Mouse (Mus musculus): ENCODE data around the gene Slfn4. TPM values are rescaled to one million over a fixed set of nuclear protein-coding genes. Genes with fewer than 3 reads are reported as not detected.
"Not testable (repeated sequence)": the region's sequence is repeated elsewhere in the genome, so short reads cannot be mapped to it uniquely, and the experiment has no call there.

Slfn4 gene
- polyA plus RNA-seq, 1 experiment from 2014 or later = 0.49 TPM

DNA sequence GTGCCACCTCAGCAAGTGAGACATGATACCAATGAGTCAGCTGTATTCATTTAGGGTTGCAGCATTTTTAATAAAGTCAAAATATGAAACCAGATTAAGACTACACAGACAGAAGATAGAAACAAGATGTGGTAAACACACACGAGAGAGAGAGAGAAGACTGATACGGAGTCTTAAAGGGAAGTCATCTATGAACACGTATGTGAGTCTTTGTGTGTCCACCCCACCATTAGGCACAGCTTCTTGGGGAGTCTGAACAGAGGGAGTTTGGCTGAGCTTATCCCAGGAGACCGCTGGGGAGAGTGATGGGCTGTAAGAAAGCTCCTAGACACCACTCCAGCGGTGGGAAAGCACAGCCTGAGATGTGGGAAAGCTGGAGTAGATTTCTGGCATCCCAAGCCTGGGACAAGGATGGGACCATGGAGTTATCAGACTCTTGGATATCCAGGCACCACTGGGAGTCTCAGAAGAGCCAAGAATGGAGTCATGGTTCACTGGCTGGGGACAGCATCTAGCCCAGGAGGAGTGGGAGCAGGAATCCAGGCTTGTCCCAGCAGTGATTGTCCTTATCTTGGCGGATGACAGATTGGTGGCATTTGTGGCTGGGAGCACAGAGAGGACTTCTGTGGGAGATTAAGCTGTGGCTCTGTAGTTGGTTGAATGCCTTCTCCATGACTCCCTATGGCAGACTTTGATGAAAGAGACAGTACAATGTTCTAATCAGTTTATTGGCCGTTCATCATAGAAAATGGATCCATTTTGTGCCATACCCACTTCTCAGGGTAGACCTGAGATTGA, 53.1 kb downstream of the Slfn4 start:
- WGBS (ENCODE audit: missing documents) = 96% methylated on average over 7 of the region's 7 CpGs
- Histone ChIP-seq H3K79me2 (ENCODE audit: inconsistent target) (peaks cover 74% of the 10 kb centered on the region), H3K4me3 (ENCODE audit: inconsistent target) (no peak overlapping the region), H3K36me3 (ENCODE audit: inconsistent target) (peaks cover 13% of the 10 kb centered on the region), H3K27ac (no peak overlapping the region)

DNA sequence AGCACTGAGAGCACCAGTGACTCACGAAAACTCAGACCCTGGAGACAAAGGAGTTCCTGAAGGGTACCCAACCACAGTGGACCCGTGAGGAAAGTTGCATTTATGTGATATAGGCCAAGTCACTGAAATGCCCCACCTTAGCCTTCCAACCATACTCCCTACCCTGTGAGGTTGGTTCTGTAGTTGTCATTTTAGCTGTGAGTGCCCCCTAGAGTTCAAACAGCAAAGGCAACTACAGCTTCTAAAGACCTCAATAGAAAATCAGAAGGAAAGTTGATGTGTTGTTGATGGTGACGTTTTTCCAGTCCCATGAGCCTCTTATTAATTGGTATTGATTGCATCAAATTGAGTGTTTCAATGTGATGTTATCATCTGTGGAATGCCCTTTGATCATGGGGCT, 56.0 kb downstream of the Slfn4 start:
- H3K79me2 ChIP-seq (ENCODE audit: inconsistent target) = peaks cover 70% of the 10 kb centered on the region
- no peak overlapping the region for H3K27ac ChIP-seq
- WGBS (ENCODE audit: missing documents) = 77% methylated on average over 3 of the region's 3 CpGs
- peaks cover 13% of the 10 kb centered on the region for H3K36me3 ChIP-seq (ENCODE audit: inconsistent target)
- no peak overlapping the region for H3K4me3 ChIP-seq (ENCODE audit: inconsistent target)

- not testable (repeated sequence) for H3K4me3 ChIP-seq (ENCODE audit: inconsistent target); H3K36me3 ChIP-seq (ENCODE audit: inconsistent target); H3K27ac ChIP-seq
- 90% methylated on average over 5 of the region's 5 CpGs for WGBS (ENCODE audit: missing documents)
- peaks cover 44% of the 10 kb centered on the region for H3K79me2 ChIP-seq (ENCODE audit: inconsistent target)
Observed at GRCm38 (mm10) chr11:83233621-83234020, 58.6 kb downstream of the Slfn4 start.

GRCm38 (mm10) chr11:83237390-83237789, 62.4 kb downstream of the Slfn4 start:
- H3K27ac ChIP-seq; H3K4me3 ChIP-seq (ENCODE audit: inconsistent target); H3K36me3 ChIP-seq (ENCODE audit: inconsistent target): not testable (repeated sequence)
- WGBS (ENCODE audit: missing documents) = 92% methylated on average over 9 of the region's 9 CpGs
- H3K79me2 ChIP-seq (ENCODE audit: inconsistent target) = peaks cover 17% of the 10 kb centered on the region; the same call in 1 of the 2 replicates

DNA sequence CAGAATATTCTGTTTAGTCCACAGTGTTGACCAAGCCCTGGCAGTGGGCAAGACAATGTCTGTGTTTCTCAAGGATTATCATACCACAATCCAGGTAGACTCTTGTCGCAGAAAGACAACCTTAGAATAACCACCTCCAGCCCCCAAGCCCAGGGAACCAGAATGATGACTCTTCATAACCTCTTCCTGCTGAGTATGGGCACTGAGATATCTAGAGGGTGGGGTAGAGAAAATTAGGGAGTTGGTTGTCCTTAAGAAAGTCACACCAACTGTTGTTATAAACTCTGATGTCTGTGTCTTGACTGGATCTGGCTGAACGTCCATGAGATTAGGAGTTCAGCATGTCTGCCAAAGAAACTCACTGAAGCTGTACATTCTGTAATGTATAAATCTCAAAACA, 63.4 kb downstream of the Slfn4 start:
- Histone ChIP-seq H3K36me3 (ENCODE audit: inconsistent target) (0 out of 2 replicates have a peak, but pooled peaks cover 5% of the 10 kb centered on the region), H3K79me2 (ENCODE audit: inconsistent target) (peaks cover 10% of the 10 kb centered on the region; the same call in 1 of the 2 replicates), H3K27ac (no peak overlapping the region), H3K4me3 (ENCODE audit: inconsistent target) (no peak overlapping the region)
- WGBS (ENCODE audit: missing documents) = 96% methylated on average over 2 of the region's 2 CpGs

DNA sequence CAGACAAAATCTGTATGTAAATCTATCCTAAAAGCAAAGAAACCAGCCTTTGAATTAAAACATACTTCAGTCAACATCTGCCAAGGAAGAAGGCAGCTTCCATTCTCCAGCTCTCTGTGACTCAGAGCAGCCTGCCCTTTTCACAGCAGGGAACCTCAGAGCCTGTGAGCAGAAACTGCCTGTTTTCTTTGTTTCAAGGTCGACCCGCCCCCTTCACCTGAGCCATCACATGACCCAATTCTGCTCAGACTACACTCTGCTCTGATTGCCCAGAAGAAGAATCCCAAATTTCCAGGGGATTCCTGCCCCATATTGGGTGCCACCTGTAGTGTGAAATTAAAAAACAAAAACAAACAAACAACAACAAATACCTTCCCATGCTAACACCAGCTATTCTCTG, 64.8 kb downstream of the Slfn4 start:
- 79% methylated on average over 2 of the region's 2 CpGs for WGBS (ENCODE audit: missing documents)
- Histone ChIP-seq H3K79me2 (ENCODE audit: inconsistent target) (no peaks in the 10 kb centered on the region), H3K36me3 (ENCODE audit: inconsistent target) (peaks cover 15% of the 10 kb centered on the region; the same call in 1 of the 2 replicates), H3K27ac (no peak overlapping the region), H3K4me3 (ENCODE audit: inconsistent target) (no peak overlapping the region)

Other genes starting within 250 kb of the Slfn4 start
- 138 to 296 TPM (median 191 TPM) in 3 replicates for gene Slfn5, start 223.8 kb upstream of the Slfn4 start, polyA plus RNA-seq (2018)
- 24.7 to 28.8 TPM (median 27.0 TPM) in 3 replicates for gene Slfn9, start 183.4 kb upstream of the Slfn4 start, polyA plus RNA-seq (2018)
- 43.7 to 104 TPM (median 83.5 TPM) in 3 replicates for gene Slfn8, start 154.4 kb upstream of the Slfn4 start, polyA plus RNA-seq (2018)
- gene Slfn2, start 110.1 kb upstream of the Slfn4 start, polyA plus RNA-seq (2018) = 335 to 670 TPM (median 455 TPM) in 3 replicates
- gene Slfn1, start 58.3 kb upstream of the Slfn4 start, polyA plus RNA-seq (2018) = 3.5 to 9.8 TPM (median 4.5 TPM) in 3 replicates
- gene Slfn3, start 16.1 kb downstream of the Slfn4 start, polyA plus RNA-seq (2018) = 8.3 to 25.1 TPM (median 22.1 TPM) in 3 replicates
- not detected in 3 replicates for gene Slfn14, start 111.5 kb downstream of the Slfn4 start, polyA plus RNA-seq (2018)
- 70.2 to 81.3 TPM (median 77.0 TPM) in 3 replicates for gene Ap2b1, start 123.8 kb downstream of the Slfn4 start, polyA plus RNA-seq (2018)
- 6.9 to 7.9 TPM (median 7.7 TPM) in 3 replicates for gene Pex12, start 127.4 kb downstream of the Slfn4 start, polyA plus RNA-seq (2018)
- gene Rasl10b, start 234.0 kb downstream of the Slfn4 start, polyA plus RNA-seq (2018) = 0.09 TPM in 1 of 3 replicates, not detected in the others